Mouse (Mus musculus) erythroblast, embryonic 14.5 days (primary cell): ENCODE data around the gene 2700049A03Rik.

Experiments
- GATA1 ChIP-seq: IDR thresholded peaks from 2 replicates; pipeline ENCODE4 v1.6.1; 2012; ENCODE audit warnings: low read length, inconsistent platforms, mixed read lengths
- TAL1 ChIP-seq: IDR thresholded peaks from 3 replicates; pipeline ENCODE4 v1.6.1; 2012; ENCODE audit warnings: low read length, inconsistent platforms, mixed read lengths

DNA sequence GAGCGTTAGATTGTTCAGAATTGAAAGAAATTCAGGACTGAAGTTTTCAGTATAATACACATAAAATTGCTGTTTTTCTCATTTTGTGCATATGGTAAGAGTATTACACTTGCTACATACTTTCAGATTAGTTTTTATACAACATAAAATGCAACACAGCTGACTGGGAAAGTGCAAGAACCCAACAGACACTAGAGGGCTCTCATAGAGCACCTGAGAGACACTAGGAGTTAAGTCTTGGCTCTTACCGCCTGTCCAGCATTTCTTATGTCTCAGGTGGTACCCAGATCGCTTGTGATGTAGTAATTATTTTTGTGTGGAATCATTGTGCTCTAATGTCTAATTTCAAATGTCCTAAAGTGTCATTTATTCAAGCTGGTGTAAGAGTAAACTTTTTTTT is 61.0 kb downstream of the 2700049A03Rik start:
- TF ChIP-seq GATA1, result no peak
- TF ChIP-seq TAL1, result no peak
